Mouse (Mus musculus) heart, postnatal 36 days (tissue): ENCODE measurements around the gene Asxl1. TPM values are rescaled to one million over a fixed set of nuclear protein-coding genes. Genes with fewer than 3 reads are reported as not detected.
"Not testable (repeated sequence)": the region's sequence is repeated elsewhere in the genome, so short reads cannot be mapped to it uniquely, and the experiment has no call there.

Experiments used
- DNase-seq, 2 experiments: peaks; one replicate each; pipeline ENCODE4 v3.0.0; 2021 to 2022
- intact Hi-C: fragments of 180-260 bp; cut with DNase I; formaldehyde crosslinking; loops from one replicate; pipeline ENCODE4 v1.15.1; 2025
- total RNA-seq, 2 experiments: library from RNA; stranded (reverse); gene quantifications; 2 replicates each; pipeline ENCODE4 v1.2.3; 2021

The Asxl1 gene
- total RNA-seq, 2 experiments from 2014 or later: 23.5 to 23.8 TPM

- DNase-seq: no peak
- intact Hi-C loops: loop anchor here (5.0 kb wide), 1 partner anchor 100 kb away; the partner anchor contains the start of genes Plagl2 and Pofut1
Observed at GRCm38 (mm10) chr2:153342602-153343001, 3.0 kb upstream of the Asxl1 start.

- intact Hi-C loops: loop anchor here (5.0 kb wide), 1 partner anchor 101 kb away; the partner anchor contains the start of genes Plagl2 and Pofut1
- DNase-seq: no peak
Observed at GRCm38 (mm10) chr2:153343191-153343590, 2.4 kb upstream of the Asxl1 start.

- intact Hi-C loops: loop anchor here (2.0 to 5.0 kb wide), 3 partner anchors 47 to 183 kb away; partner anchors contain the start of gene Tm9sf4
Observed at GRCm38 (mm10) chr2:153345071-153345453, 567 bp upstream of the Asxl1 start.

GRCm38 (mm10) chr2:153346221-153347182 lies 873 bp downstream of the Asxl1 start:
- DNase-seq: peak; percentile 70 to 73
- intact Hi-C loops: loop anchor here (5.0 kb wide), 2 partner anchors 46 to 184 kb away; partner anchors contain the start of gene Tm9sf4

More at GRCm38 (mm10) chr2:153345071-153345453, 567 bp upstream of the Asxl1 start:
- no peak for DNase-seq

- peak in 1 of 2 experiments; percentile 17 for DNase-seq
- intact Hi-C loops: loop anchor here (5.0 kb wide), 2 partner anchors 45 to 185 kb away; partner anchors contain the start of gene Tm9sf4
Observed at GRCm38 (mm10) chr2:153347183-153347781, 1.7 kb downstream of the Asxl1 start.

GRCm38 (mm10) chr2:153348100-153348831 lies 2.6 kb downstream of the Asxl1 start:
- intact Hi-C loops: loop anchor here (5.0 kb wide), 2 partner anchors 44 to 186 kb away; partner anchors contain the start of gene Tm9sf4
- no peak for DNase-seq

- intact Hi-C loops: loop anchor here (2.0 kb wide), 1 partner anchor 94 kb away; no protein-coding TSS in a partner anchor
- DNase-seq: peak in 1 of 2 experiments; percentile 26
Observed at GRCm38 (mm10) chr2:153350552-153351181, 5.0 kb downstream of the Asxl1 start.

GRCm38 (mm10) chr2:153354648-153355047 lies 9.0 kb downstream of the Asxl1 start:
- no peak for DNase-seq

GRCm38 (mm10) chr2:153356784-153357183 lies 11.2 kb downstream of the Asxl1 start:
- intact Hi-C loops: no loop called here
- no peak for DNase-seq

More at GRCm38 (mm10) chr2:153354648-153355047, 9.0 kb downstream of the Asxl1 start:
- intact Hi-C loops: no loop called here

- intact Hi-C loops: no loop called here
- no peak for DNase-seq
Observed at GRCm38 (mm10) chr2:153361101-153361710, 15.6 kb downstream of the Asxl1 start.

- DNase-seq, intact Hi-C loops: not testable (repeated sequence)
Observed at GRCm38 (mm10) chr2:153364531-153364930, 18.9 kb downstream of the Asxl1 start.

- DNase-seq: no peak
- intact Hi-C loops: no loop called here
Observed at GRCm38 (mm10) chr2:153370871-153371270, 25.2 kb downstream of the Asxl1 start.

- no peak for DNase-seq
- intact Hi-C loops: no loop called here
Observed at GRCm38 (mm10) chr2:153375380-153375779, 29.8 kb downstream of the Asxl1 start.

- intact Hi-C loops: no loop called here
Observed at GRCm38 (mm10) chr2:153380479-153380878, 34.9 kb downstream of the Asxl1 start.

GRCm38 (mm10) chr2:153389831-153390230 lies 44.2 kb downstream of the Asxl1 start:
- DNase-seq: no peak
- intact Hi-C loops: loop anchor here (5.0 kb wide), 1 partner anchor 43 kb away; the partner anchor contains the start of gene Asxl1

More at GRCm38 (mm10) chr2:153380479-153380878, 34.9 kb downstream of the Asxl1 start:
- DNase-seq: no peak

- intact Hi-C loops: loop anchor here (5.0 kb wide), 1 partner anchor 46 kb away; the partner anchor contains the start of gene Asxl1
- DNase-seq: peak; percentile 27 to 33
Observed at GRCm38 (mm10) chr2:153393045-153393444, 47.4 kb downstream of the Asxl1 start.

- no peak for DNase-seq
- intact Hi-C loops: no loop called here
Observed at GRCm38 (mm10) chr2:153397790-153398515, 52.3 kb downstream of the Asxl1 start.

- no peak for DNase-seq
- intact Hi-C loops: no loop called here
Observed at GRCm38 (mm10) chr2:153399166-153399565, 53.5 kb downstream of the Asxl1 start.
